Mouse (Mus musculus): ENCODE results near the gene Cdk5rap2.

Cdk5rap2 gene

DNA sequence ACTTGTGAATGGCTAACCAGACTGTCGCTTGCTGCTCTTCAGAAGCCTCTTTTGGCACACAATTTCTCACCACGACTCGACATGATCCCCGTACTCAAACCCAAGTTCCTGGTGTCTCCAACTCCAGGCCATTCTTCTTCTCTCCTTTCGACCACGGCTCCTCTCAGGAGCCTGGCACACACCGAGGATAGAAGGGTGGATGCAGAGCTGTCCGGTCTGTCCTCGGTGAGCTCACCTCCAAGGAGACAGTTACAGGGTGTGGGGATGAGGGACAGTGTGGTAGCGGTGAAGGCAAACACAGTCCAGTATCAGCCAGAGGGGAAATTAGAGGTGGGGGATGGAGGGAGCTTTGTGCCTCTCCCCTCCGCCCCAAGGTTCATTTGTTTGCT, 149.8 kb downstream of the Cdk5rap2 start:
- no peak for DNase-seq (ENCODE audit: low spot score)

- no peak for DNase-seq (ENCODE audit: low spot score)
Observed at GRCm38 (mm10) chr4:70259726-70260418, 150.4 kb downstream of the Cdk5rap2 start.

GRCm38 (mm10) chr4:70258826-70259225, 151.4 kb downstream of the Cdk5rap2 start:
- DNase-seq (ENCODE audit: low spot score) = no peak

GRCm38 (mm10) chr4:70258205-70258604, 152.0 kb downstream of the Cdk5rap2 start:
- DNase-seq (ENCODE audit: low spot score) = no peak

DNA sequence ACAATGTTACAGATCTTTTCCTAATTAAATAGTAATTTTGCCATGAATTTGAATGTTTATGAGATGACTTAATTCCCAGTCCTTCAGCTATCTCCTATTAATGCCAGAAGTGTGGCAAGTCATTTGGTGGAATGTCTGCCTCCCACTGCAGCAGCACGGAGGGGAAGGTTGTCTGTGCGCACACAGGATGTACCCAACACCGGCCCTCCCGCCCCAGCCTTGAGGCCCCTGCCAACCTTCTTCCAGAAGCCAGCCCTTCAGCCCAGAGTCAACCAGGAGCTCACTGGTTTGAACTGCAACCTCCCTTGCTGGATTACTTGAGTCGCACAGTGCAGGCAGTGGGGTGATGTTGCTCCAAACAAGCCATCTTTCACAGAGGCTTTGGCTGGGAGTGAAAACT, 158.5 kb downstream of the Cdk5rap2 start:
- no peak for DNase-seq (ENCODE audit: low spot score)

DNA sequence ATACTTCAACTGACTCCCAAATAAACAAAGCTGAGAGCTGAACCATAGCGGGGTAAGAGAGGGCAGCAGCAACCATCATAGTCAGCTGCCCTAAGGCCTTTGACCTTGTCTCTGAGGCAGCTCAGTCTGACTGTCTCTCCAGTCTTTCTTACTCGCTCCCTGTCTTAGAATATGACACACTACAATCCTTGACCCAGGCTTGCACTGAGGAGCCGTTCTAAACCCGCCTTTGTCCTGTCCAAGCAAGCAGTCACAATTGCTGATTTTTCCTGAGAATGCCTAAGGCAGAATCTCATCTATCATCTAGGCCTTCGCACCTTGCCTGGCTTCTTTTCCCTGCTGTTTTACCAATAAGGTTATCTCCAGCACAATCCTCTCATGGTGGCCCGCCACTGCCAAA, 164.5 kb downstream of the Cdk5rap2 start:
- no peak for DNase-seq (ENCODE audit: low spot score)

DNA sequence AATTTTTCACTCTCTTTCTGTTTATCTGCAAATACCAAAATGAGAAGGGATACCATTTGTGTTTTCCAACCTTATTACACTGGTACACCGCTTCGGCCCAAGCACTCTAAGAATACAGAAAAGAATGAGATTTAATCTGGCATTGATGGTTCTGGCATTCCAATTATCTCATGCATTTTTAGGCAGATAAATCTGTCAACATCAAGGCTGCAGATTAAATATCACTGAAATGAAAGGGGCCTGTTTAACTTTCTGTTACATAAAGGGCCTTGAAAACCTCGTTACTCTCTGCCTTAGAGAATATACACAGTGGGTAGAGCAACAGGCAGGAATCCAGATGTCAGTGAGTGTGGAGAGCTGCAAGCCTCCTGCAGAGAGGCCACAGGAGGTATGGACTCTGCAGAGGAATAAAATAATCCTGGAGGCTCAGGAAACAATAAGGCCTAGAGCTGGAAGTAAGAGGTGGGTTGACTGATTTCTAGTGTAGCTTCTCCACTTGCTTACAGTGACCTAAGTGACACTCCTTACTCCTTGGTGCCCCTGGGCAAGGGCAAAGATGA, 166.6 kb downstream of the Cdk5rap2 start:
- DNase-seq (ENCODE audit: low spot score) = no peak

- DNase-seq (ENCODE audit: low spot score) = no peak
Observed at GRCm38 (mm10) chr4:70239731-70240130, 170.5 kb downstream of the Cdk5rap2 start.

- no peak for DNase-seq (ENCODE audit: low spot score)
Observed at GRCm38 (mm10) chr4:70238862-70239261, 171.4 kb downstream of the Cdk5rap2 start.

- DNase-seq (ENCODE audit: low spot score) = no peak
Observed at GRCm38 (mm10) chr4:70232383-70232782, 177.9 kb downstream of the Cdk5rap2 start.

GRCm38 (mm10) chr4:70229874-70230273, 180.4 kb downstream of the Cdk5rap2 start:
- DNase-seq (ENCODE audit: low spot score) = no peak

GRCm38 (mm10) chr4:70228350-70228749, 181.9 kb downstream of the Cdk5rap2 start:
- no peak for DNase-seq (ENCODE audit: low spot score)

- no peak for DNase-seq (ENCODE audit: low spot score)
Observed at GRCm38 (mm10) chr4:70227667-70228066, 182.6 kb downstream of the Cdk5rap2 start.

DNA sequence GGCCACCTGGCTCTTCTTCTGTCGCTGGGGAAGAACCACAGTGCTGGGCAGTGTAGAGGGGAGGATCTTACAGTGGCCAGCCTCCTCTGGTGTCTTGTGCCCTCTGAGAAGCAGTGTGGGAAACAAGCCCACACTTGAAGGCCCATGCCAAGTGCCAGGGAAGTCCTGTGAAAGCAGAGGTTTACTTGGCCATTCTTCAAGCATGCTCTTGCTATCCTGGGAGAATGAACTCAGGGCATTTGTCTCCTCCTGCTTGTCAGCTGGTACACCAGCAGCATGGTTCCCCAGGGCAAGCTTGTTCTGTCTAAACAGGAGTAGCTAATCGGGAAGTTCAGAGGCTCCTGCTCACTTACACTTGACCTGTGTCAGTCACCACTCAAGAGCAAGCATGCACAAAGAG, 185.7 kb downstream of the Cdk5rap2 start:
- no peak for DNase-seq (ENCODE audit: low spot score)

DNA sequence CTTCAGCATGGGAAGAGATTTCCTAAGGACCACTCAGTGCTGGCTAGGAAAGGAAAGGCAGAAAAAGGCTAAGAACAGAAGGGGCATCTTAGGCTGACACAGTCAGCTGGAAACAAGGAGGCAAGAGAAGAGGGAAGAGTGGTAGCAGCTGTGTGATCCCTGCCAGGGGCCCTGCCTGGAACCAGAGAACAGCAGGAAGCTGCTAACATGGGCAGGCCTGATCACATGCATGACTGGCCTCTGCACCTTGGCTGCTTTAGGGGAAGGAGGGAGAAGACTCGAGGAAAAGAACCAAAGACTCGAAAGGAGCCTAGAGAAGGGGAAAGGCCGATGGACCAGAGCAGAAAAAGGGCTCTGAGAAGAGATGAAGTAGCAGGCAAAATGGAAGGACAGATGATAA, 188.4 kb downstream of the Cdk5rap2 start:
- DNase-seq (ENCODE audit: low spot score) = no peak

DNA sequence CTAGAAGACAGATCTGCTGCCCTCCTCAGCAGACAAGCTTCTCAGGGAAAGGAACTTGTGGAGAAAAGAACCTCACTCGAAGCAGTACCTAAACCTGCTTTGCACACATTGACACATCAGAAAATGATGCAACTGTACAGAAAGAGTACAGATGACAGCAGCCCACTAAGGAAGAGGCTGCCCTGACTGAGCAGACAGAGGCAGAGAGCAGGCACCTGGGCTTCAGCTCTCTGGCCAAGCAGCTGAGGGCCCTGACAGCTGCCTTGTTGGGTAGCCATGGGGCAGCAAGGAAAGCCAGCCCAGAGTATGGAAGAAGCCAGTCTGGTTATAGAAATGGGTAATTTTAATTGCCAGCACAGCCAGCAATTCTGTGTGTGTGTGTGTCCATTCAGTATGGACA, 188.9 kb downstream of the Cdk5rap2 start:
- DNase-seq (ENCODE audit: low spot score) = no peak

DNA sequence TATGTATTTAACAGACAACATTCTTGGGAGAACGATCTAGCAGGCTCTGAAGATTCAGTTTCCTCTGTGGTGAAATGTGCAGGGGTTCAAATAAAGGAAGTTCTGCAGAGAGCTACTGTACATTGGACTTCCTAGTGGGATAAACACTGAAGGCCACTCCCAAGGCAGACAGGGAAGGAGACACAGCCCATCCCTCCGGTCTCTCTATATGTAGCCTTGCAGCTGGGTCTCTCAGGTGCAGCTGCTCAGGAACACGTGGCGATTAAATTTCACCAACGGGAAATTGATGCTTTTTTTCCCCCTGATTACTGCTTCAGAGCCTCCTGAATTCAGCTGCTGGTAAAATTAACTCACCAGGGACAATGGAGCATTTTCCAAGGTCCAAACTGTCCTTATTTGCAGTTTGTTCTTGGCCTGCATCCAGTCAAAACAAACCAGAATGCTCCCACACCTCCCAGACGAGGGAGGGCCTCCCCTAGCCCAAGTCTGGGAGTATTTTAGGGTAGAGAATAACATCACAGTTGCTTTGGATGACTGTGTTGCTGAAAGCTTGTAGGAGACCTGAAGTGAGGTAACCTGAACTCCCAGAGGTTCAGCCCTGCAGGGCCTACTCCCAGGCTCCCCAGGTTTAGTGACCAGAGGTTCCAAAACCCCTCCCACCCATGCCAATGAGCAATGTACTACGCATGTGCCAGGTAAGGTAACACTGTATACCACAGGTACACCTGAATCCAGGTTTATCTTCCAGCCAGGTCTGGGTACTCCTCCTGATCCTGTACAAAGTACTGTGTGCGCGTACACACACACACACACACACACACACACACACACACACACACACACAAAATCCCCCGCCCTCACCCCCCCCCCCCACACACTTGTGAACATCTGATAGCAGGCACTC, 189.7 kb downstream of the Cdk5rap2 start:
- no peak for DNase-seq (ENCODE audit: low spot score)

DNA sequence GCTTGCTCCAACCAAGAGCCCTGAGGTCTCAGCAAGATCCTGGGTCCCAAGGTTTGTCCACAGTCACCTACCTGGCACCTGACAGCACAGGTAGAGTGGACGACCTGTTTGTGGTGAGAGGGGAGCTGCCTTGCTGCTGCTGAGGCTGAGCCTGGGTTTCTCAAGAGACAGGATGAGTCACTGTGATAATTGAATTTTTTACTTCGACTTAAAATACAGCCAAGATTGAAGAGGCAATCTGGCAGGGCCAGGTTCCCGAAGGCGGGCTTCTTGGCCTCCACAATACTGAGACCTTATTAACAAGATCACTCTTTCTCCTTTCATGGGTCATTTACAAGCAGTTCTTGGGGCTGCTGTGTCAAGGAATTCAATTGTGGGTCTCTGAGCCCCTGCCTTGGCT, 190.5 kb downstream of the Cdk5rap2 start:
- no peak for DNase-seq (ENCODE audit: low spot score)

DNA sequence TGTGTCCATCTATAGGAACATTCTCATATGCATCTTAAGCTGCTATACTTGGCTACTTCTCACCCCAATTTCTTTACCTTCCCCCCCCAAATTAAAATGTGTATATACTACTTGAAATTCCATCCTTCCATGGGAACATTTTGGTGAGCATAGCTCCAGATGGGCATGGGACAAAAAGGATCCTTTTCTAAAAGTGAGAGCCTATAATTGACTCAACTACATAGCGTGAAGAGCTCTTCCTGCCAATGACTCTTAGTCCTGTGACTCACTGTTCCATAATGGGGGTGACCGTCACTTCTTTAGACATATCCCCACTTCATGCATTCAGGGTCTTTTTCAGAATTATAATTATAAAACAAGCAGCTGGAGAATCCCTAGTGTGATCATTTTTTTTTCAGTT, 224.3 kb downstream of the Cdk5rap2 start:
- no peak for DNase-seq (ENCODE audit: low spot score)

Measured in yolk sac, embryonic 10.5 days (tissue).